Mouse (Mus musculus): ENCODE measurements around the gene BC051142.

DNA sequence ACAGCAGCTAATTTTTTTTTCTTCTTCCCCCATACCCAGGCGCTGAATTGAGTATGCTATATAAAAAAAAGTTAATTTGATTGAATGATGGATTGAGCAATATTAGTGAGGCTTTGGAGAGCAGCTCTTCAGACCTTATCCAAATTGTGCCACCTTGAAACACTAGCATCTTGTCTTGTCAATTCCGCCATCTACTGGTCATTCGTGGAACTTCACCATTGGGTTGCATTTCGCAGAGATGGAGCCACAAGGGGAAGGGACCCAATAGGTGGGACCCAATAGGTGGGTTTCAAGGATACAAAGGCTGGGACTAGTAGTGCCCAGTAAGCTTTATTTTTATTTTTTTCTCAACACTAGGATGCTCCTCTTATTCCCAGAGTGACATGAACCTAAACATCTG, 49.2 kb upstream of the BC051142 start:
- TF ChIP-seq POLR2A (IDR thresholded peaks at IDR 0.05; ENCODE audit: control insufficient read depth, extremely low read depth, insufficient read depth, low read length, poor library complexity): no peak
- no peak for TF ChIP-seq CTCF (IDR thresholded peaks at IDR 0.05; ENCODE audit: borderline replicate concordance, control insufficient read depth, extremely low read depth, insufficient read depth, low read length, poor library complexity)
